Mouse (Mus musculus) hindbrain, embryonic 13.5 days (tissue): ENCODE measurements around the gene Tln1. TPM values are rescaled to one million over a fixed set of nuclear protein-coding genes. Genes with fewer than 3 reads are reported as not detected.
A peak's percentile ranks its signal among the peaks of the same experiment; 100 is the strongest.

Experiments
- ATAC-seq: fragments of 200-750 bp; cut with Nextera tagmentation; 2 replicates; pipeline ENCODE4 v1.8.0; 2017; ENCODE audit warnings: moderate TSS enrichment; ENCODE audit not compliant: low FRiP score
- H3K27ac ChIP-seq: fragments of 300-500 bp; sonication (generic); 2 replicates; pipeline ENCODE4 v1.5.1; 2015; ENCODE audit warnings: inconsistent platforms, mild to moderate bottlenecking, moderate library complexity
- H3K27me3 ChIP-seq: fragments of 300-500 bp; sonication (generic); 2 replicates; pipeline ENCODE4 v1.6.1; 2015; ENCODE audit warnings: mild to moderate bottlenecking, inconsistent platforms
- H3K36me3 ChIP-seq: fragments of 300-500 bp; sonication (generic); 2 replicates; pipeline ENCODE4 v1.6.1; 2015; ENCODE audit warnings: mild to moderate bottlenecking, inconsistent platforms
- H3K4me1 ChIP-seq: fragments of 300-500 bp; sonication (generic); replicated peaks from 2 replicates; pipeline ENCODE4 v1.6.1; 2015; ENCODE audit warnings: inconsistent platforms
- H3K4me2 ChIP-seq: fragments of 300-500 bp; sonication (generic); 2 replicates; pipeline ENCODE4 v1.6.1; 2015; ENCODE audit warnings: inconsistent platforms, mild to moderate bottlenecking, moderate library complexity
- H3K4me3 ChIP-seq: fragments of 300-500 bp; sonication (generic); 2 replicates; pipeline ENCODE4 v1.5.1; 2015; ENCODE audit warnings: mild to moderate bottlenecking, inconsistent platforms
- H3K9ac ChIP-seq: fragments of 300-500 bp; sonication (generic); 2 replicates; pipeline ENCODE4 v1.6.1; 2015; ENCODE audit warnings: mild to moderate bottlenecking, inconsistent platforms
- H3K9me3 ChIP-seq: fragments of 300-500 bp; sonication (generic); 2 replicates; pipeline ENCODE4 v1.6.1; 2016; ENCODE audit warnings: inconsistent platforms
- WGBS: fragments of 180-500 bp; shearing (Covaris S2); methylation state at CpG from one replicate; pipeline ENCODE4 v1.1.7; 2015; 5-methylcytosine and 5-hydroxymethylcytosine counted together
- polyA plus RNA-seq: library from polyadenylated mRNA; unstranded; fragments of >200 nt; fragmentation: Nextera tagmentation; extraction: Ambion mirVana; gene quantifications from 2 replicates; pipeline ENCODE4 v1.2.1, GENCODE M21; 2015

The Tln1 gene
- polyA plus RNA-seq, 1 experiment from 2014 or later: 66.2 TPM

- Histone ChIP-seq H3K4me3 (no peak overlapping the region), H3K9me3 (no peaks in the 10 kb centered on the region), H3K27ac (no peak overlapping the region), H3K36me3 (peaks cover 36% of the 10 kb centered on the region), H3K4me2 (no peak overlapping the region), H3K4me1 (no peaks in the 10 kb centered on the region), H3K27me3 (no peaks in the 10 kb centered on the region), H3K9ac (peak overlapping the region; percentile 9; the same call in 1 of the 2 replicates)
- ATAC-seq: no peak
- 78% methylated on average over 8 of the region's 8 CpGs for WGBS
These were observed 23.9 kb upstream of the Tln1 start for GRCm38 (mm10) chr4:43586411-43586810.

DNA sequence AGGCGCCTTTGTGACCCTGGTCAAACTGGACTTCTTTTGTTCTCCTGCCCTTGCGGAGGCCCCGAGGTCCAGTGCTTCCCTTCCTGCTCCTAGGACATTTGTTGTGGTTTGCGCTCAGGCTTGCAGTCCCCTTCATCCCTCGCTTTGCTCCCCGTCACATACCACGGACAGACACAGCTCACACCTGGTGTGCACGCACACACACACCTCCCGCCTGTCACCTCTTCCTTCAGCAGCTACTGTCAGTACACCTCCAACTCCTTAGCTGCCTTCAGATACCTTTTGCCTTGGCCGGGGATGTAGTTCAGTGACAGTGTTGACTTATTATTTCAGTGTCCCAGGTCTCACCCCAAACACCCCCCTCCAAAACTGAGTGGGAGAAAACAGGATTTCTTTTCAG lies 23.2 kb upstream of the Tln1 start:
- no peaks in the 10 kb centered on the region for H3K9me3 ChIP-seq
- no peak overlapping the region for H3K27ac ChIP-seq
- WGBS: 50% methylated on average over 10 of the region's 10 CpGs
- no peak overlapping the region for H3K4me3 ChIP-seq
- H3K9ac ChIP-seq: no peak overlapping the region
- H3K27me3 ChIP-seq: no peaks in the 10 kb centered on the region
- no peaks in the 10 kb centered on the region for H3K4me1 ChIP-seq
- peaks cover 44% of the 10 kb centered on the region for H3K36me3 ChIP-seq
- H3K4me2 ChIP-seq: no peak overlapping the region
- no peak for ATAC-seq

- Histone ChIP-seq H3K27ac (no peak within 1 kb of the TSS), H3K4me2 (no peak within 1 kb of the TSS), H3K27me3 (no peaks in the 10 kb centered on the region), H3K4me3 (no peak within 1 kb of the TSS), H3K9me3 (no peaks in the 10 kb centered on the region), H3K9ac (no peak within 1 kb of the TSS), H3K4me1 (peaks cover 7% of the 10 kb centered on the region), H3K36me3 (peaks cover 49% of the 10 kb centered on the region)
- WGBS: 71% methylated on average over 12 of the region's 12 CpGs
- no peak for ATAC-seq
These were observed 22.2 kb upstream of the Tln1 start, which contains the start of gene Msmp for GRCm38 (mm10) chr4:43584444-43585416. Gene Msmp, minus strand, starts transcription at chr4:43584494.

DNA sequence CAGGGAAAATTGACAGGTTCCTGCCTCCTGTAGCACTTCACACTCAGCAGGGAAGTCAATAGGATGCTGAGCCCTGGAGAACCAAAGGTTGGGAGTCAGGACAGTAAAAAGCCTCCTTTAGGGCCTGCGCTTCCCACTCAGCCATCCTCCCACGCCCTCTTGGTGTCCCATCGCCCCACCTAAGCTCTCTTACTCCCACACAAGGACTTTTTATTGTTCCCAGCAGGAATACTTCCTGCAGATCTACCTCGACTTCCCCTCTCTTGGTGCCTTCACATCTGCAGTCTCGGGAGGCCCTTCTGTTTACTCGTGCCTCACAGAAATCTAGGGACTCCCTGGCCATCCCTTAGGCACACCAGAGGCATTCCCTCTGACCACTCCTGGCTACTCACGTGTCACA lies 20.9 kb upstream of the Tln1 start:
- no peaks in the 10 kb centered on the region for H3K27me3 ChIP-seq
- no peak for ATAC-seq
- H3K27ac ChIP-seq: no peak overlapping the region
- H3K36me3 ChIP-seq: peaks cover 49% of the 10 kb centered on the region
- H3K9ac ChIP-seq: no peak overlapping the region
- 77% methylated on average over 7 of the region's 7 CpGs for WGBS
- peaks cover 13% of the 10 kb centered on the region for H3K4me1 ChIP-seq
- H3K4me3 ChIP-seq: no peak overlapping the region
- no peak overlapping the region for H3K4me2 ChIP-seq
- no peaks in the 10 kb centered on the region for H3K9me3 ChIP-seq

DNA sequence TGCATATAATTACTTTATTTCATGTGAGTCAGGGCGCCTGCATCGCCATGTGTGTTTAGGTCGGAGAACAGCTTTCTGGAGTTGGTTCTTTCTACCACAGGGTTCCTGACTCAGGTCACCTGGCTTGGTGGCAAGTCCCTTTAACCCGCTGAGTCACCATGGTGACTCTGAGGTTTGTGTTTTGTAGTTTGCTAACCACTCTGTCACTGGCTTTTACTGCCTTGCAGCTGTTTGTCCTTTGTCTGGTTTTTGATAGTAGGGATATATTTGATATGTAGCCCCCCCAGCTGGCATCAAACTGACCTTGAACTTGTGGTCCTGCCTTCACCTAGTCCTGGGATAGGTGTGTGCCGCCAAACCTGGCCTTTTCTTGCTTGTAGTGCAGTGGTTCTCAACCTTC lies 19.8 kb upstream of the Tln1 start:
- Histone ChIP-seq H3K27ac (no peak overlapping the region), H3K27me3 (no peaks in the 10 kb centered on the region), H3K9me3 (no peaks in the 10 kb centered on the region), H3K4me2 (no peak overlapping the region), H3K9ac (no peak overlapping the region), H3K36me3 (peaks cover 49% of the 10 kb centered on the region), H3K4me1 (peaks cover 22% of the 10 kb centered on the region), H3K4me3 (no peak overlapping the region)
- ATAC-seq: no peak
- WGBS: 86% methylated on average over 5 of the region's 5 CpGs

DNA sequence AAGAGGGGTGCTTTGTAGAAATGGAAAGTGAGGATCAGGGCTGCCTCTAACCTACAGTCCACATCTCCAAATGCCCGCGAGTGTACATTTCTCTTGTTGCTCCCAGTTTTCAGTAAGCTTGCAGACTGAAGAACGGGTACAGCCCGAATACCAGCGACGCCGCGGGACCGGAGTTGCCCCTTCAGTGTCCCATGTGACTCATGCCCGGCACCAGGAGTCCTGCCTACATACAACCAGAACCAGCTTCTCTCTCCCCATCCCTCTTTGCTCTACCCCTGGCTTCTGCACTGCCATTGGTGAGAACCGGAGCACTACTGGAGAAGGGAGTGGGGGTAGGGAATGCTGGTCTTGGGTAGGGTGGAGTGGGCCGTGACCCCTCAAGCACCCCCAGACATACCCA lies 18.9 kb upstream of the Tln1 start:
- WGBS: 96% methylated on average over 12 of the region's 12 CpGs
- no peak overlapping the region for H3K4me3 ChIP-seq
- peaks cover 31% of the 10 kb centered on the region for H3K4me1 ChIP-seq
- no peak overlapping the region for H3K4me2 ChIP-seq
- H3K36me3 ChIP-seq: peaks cover 49% of the 10 kb centered on the region
- no peak overlapping the region for H3K9ac ChIP-seq
- H3K27me3 ChIP-seq: no peaks in the 10 kb centered on the region
- H3K9me3 ChIP-seq: no peaks in the 10 kb centered on the region
- ATAC-seq: no peak
- no peak overlapping the region for H3K27ac ChIP-seq

DNA sequence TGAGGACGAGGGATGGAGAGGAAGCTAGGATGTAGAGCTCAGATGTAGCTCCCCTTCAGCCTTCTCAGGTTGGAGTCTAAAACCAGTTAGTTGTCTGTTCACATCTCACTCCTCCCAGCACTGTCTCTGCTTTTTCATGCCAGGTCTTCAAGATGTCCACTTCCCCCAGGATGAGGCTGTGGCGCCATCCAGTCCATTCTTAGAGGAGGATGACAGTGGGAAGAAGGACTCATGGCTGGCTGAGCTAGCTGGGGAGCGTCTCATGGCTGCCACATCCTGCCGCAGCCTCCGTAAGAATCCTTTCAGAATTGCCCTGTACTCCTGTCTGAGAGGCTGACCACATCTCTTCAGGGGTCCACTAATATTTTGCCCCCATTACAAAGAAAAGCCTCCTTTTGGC lies 18.2 kb upstream of the Tln1 start:
- no peaks in the 10 kb centered on the region for H3K27me3 ChIP-seq
- peaks cover 49% of the 10 kb centered on the region for H3K36me3 ChIP-seq
- 0 out of 2 replicates have a peak overlapping the region, but pooled peaks have one; percentile 15 for H3K9ac ChIP-seq
- peaks cover 38% of the 10 kb centered on the region for H3K4me1 ChIP-seq
- no peak overlapping the region for H3K4me2 ChIP-seq
- no peak overlapping the region for H3K4me3 ChIP-seq
- WGBS: 92% methylated on average over 5 of the region's 5 CpGs
- H3K27ac ChIP-seq: no peak overlapping the region
- H3K9me3 ChIP-seq: no peaks in the 10 kb centered on the region
- no peak for ATAC-seq

DNA sequence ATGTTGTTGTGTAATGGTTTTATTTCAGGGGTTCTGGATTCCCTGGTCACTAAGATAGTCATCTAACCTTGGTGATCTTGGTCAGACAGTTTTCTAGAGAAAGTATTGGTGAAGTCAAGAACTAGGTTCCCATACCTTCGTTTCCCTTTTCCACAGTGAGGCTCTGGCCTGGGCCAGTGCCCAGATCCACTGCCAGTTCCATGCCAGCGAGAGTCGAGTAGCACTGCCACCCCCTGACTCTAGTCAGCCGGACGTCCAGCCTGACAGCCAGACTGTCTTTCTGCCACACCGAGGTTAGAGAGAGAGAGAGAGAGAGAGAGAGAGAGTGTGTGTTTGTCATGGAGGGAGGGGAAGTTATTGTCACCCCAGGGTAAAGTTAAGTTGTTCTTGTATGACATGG lies 17.2 kb upstream of the Tln1 start:
- no peak for ATAC-seq
- H3K27me3 ChIP-seq: no peaks in the 10 kb centered on the region
- peak overlapping the region; percentile 99 for H3K4me2 ChIP-seq
- peaks cover 44% of the 10 kb centered on the region for H3K36me3 ChIP-seq
- peak overlapping the region; percentile 92 for H3K9ac ChIP-seq
- whole genome bisulfite sequencing: 75% methylated on average over 6 of the region's 6 CpGs
- no peaks in the 10 kb centered on the region for H3K9me3 ChIP-seq
- peak overlapping the region; percentile 89 for H3K4me3 ChIP-seq
- no peak overlapping the region for H3K27ac ChIP-seq
- peaks cover 48% of the 10 kb centered on the region for H3K4me1 ChIP-seq

- Histone ChIP-seq H3K36me3 (peaks cover 43% of the 10 kb centered on the region), H3K9me3 (no peaks in the 10 kb centered on the region), H3K27ac (peak overlapping the region; percentile 90), H3K4me3 (peak overlapping the region; percentile 89), H3K4me2 (peak overlapping the region; percentile 99), H3K27me3 (no peaks in the 10 kb centered on the region), H3K4me1 (peaks cover 49% of the 10 kb centered on the region), H3K9ac (peak overlapping the region; percentile 92)
- ATAC-seq: no peak
- WGBS: 8% methylated on average over 10 of the region's 10 CpGs
These were observed 16.8 kb upstream of the Tln1 start for GRCm38 (mm10) chr4:43579256-43579655.

DNA sequence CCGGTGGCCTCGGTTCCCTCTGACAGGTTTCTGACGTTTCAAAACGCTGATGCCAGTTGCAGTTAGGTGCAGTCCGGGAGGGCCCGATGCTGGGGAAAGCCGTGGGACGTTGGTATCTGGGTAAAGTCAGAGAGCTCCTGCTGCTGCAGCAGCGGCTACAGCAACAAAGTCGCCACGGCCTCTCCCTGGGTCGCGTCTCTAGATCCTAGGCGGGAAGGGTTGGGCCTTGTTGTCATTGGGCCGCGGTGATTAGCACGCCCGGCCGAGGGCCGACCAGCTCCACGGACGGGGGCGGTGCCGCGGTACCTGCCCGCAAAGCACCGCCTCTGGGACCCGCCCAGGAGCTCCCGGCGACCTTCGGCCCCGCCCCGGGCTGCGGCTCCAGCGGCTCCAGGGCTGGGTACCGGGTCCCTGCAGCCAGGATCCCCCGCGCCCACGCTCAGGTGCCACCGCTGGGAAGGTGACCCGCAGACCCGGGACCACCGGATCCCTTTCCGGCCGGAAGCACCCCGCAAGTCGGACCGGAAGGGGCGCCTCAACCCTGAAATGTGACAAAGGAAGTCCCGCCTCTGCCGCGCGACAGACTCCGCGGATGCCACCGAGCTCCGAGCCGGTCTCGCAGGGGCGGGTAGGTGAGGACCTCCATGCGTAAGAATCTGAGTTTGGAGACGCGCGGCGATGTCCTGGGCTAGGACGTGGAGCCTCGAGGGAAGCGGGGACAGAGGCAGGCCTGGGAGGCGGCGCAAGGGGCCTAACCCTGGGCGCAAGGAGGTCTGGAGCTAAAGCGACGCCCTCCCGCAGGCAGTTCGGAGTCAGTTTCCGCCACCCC lies 16.1 kb upstream of the Tln1 start, which contains the start of the genes Rgp1 and Gba2:
TSS of gene Rgp1 (plus strand) at position 340 of the 829 bp plus-strand sequence.
TSS of gene Gba2 (minus strand) at position 498 of the 829 bp plus-strand sequence.
- peak within 1 kb of the TSS; percentile 92 for H3K9ac ChIP-seq
- under 1% methylated on average over 76 of the region's 76 CpGs for WGBS
- H3K4me3 ChIP-seq: peak within 1 kb of the TSS; percentile 89
- peak; percentile 88 for ATAC-seq
- peaks cover 43% of the 10 kb centered on the region for H3K36me3 ChIP-seq
- peak within 1 kb of the TSS; percentile 90 for H3K27ac ChIP-seq
- H3K4me2 ChIP-seq: peak within 1 kb of the TSS; percentile 99
- peaks cover 49% of the 10 kb centered on the region for H3K4me1 ChIP-seq
- H3K27me3 ChIP-seq: no peaks in the 10 kb centered on the region
- H3K9me3 ChIP-seq: no peaks in the 10 kb centered on the region

DNA sequence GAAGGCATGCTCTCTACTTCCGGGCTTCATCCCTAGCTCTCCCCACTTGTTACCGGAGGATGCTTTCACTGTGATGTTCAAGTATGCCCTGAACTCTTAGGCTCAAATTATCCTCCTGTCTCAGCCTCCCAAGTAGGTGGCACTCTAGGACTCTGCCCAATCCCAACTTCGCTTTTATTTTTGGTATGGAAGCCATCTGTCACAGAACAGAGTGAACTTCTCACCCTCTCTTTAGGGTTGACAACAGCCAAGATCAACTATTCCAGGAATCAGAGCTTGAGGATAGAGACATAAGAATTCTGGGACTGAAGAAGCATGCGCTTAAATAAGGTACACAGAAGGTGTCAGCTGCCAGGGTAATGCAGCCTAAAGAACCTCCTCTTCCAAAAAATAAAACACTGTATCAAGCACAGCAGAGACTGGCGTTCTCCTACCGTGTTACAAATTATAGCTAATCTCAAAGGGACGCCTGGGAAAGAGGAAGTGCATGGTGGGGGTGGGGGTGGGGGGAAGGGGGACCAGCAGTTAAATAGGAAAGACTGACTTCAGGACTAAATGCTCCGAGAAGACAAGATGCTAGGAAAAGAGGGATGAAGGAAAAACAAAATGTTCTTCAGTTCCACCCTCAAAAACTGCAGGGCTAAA lies 14.9 kb upstream of the Tln1 start:
- H3K4me3 ChIP-seq: peak overlapping the region; percentile 89
- peak overlapping the region; percentile 99 for H3K4me2 ChIP-seq
- H3K27me3 ChIP-seq: no peaks in the 10 kb centered on the region
- H3K9me3 ChIP-seq: no peaks in the 10 kb centered on the region
- WGBS: 57% methylated on average over 8 of the region's 8 CpGs
- peaks cover 43% of the 10 kb centered on the region for H3K36me3 ChIP-seq
- ATAC-seq: no peak
- H3K27ac ChIP-seq: no peak overlapping the region
- peaks cover 49% of the 10 kb centered on the region for H3K4me1 ChIP-seq
- peak overlapping the region; percentile 92 for H3K9ac ChIP-seq

- 42% methylated on average over 2 of the region's 2 CpGs for WGBS
- Histone ChIP-seq H3K4me3 (peak overlapping the region; percentile 89; the same call in 1 of the 2 replicates), H3K4me1 (peaks cover 49% of the 10 kb centered on the region), H3K4me2 (peak overlapping the region; percentile 99), H3K27ac (no peak overlapping the region), H3K9ac (peak overlapping the region; percentile 55; the same call in 1 of the 2 replicates), H3K36me3 (peaks cover 43% of the 10 kb centered on the region), H3K27me3 (no peaks in the 10 kb centered on the region), H3K9me3 (no peaks in the 10 kb centered on the region)
- ATAC-seq: no peak
These were observed 12.9 kb upstream of the Tln1 start for GRCm38 (mm10) chr4:43575356-43575755.
